Mouse (Mus musculus): ENCODE measurements around the gene Pdcd6ip. TPM values are rescaled to one million over a fixed set of nuclear protein-coding genes. Genes with fewer than 3 reads are reported as not detected.

Gene Pdcd6ip
- polyA plus RNA-seq, 1 experiment: not detected

DNA sequence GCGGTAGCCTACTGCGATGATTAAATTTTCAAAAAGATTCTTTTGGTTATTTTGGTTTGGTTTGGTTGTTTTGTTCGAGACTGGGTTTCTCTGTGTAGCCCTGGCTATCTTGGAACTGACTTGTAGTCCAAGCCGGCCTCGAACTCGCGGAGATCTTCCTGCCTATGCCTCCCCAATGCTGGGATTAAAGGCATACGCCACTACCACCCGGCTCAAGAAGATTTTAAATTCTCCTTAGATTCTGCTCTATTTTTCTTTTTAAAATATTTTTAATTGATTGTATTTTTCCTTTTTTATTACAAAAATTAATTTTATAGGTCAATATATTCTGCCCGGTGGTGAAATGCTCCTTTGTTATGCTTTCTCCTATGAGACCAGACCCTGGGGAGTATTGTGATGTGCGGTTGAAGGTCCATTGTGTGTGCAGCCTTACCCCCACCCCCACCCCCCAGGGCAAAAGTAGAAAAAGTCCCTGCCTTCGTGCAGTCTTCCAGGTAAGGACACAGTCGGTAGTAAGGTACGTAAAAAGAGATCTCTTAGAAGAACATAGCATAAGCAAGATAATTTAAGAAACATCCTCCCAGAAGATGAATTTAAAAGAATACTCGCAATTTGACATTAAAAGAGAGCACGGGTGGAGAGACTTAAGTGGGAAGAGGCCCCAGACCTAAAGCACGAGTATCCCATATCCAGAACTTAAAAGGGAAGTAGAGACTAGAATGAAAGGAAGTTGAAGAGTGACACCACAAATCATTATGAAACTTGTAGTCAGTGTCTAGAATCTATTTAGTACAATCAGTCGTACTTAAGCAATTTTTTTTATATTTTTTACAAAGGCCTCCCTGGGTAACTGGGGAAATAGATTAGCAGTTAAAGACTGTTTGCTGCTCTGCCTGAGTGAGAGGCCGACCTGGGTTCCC lies 562 bp upstream of the Pdcd6ip start:
- TF ChIP-seq CTCF (IDR thresholded peaks at IDR 0.05; ENCODE audit: insufficient read depth, low read depth, low read length) (no peak), POLR2A (IDR thresholded peaks at IDR 0.05; ENCODE audit: insufficient read depth, low read depth, low read length) (no peak)
- Histone ChIP-seq H3K4me1 (ENCODE audit: control insufficient read depth, insufficient read depth, low read length) (no peaks in the 10 kb centered on the region), H3K27ac (ENCODE audit: insufficient read depth, low read depth, low read length) (no peak overlapping the region), H3K4me3 (ENCODE audit: insufficient read depth, low read depth, low read length) (peak overlapping the region; percentile 62)
- WGBS: 51% methylated on average over 19 of the region's 19 CpGs

DNA sequence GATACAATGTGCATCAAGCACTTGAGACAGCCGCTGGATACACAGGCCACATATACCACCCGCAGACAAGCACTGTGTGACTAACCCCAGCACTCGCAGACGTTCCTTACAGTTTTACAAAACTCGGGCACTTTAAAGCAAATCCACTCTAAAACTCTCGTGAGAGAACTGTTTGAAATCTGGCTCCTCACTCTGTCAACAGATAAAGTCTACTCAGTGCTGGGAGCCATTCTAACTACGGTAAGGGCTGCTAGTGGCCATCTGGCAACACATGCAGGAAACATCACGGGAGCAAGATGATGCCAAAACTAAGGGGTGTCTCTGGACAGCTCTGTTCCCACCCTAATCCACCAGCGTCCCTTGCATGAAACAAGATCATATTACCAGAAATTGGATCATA lies 1.2 kb downstream of the Pdcd6ip start:
- no peaks in the 10 kb centered on the region for H3K4me1 ChIP-seq (ENCODE audit: control insufficient read depth, insufficient read depth, low read length)
- peak overlapping the region; percentile 17 for H3K4me3 ChIP-seq (ENCODE audit: insufficient read depth, low read depth, low read length)
- no peak overlapping the region for H3K27ac ChIP-seq (ENCODE audit: insufficient read depth, low read depth, low read length)
- no peak for TF ChIP-seq CTCF (IDR thresholded peaks at IDR 0.05; ENCODE audit: insufficient read depth, low read depth, low read length)
- TF ChIP-seq POLR2A (IDR thresholded peaks at IDR 0.05; ENCODE audit: insufficient read depth, low read depth, low read length): no peak
- WGBS: 28% methylated on average over 9 of the region's 9 CpGs

DNA sequence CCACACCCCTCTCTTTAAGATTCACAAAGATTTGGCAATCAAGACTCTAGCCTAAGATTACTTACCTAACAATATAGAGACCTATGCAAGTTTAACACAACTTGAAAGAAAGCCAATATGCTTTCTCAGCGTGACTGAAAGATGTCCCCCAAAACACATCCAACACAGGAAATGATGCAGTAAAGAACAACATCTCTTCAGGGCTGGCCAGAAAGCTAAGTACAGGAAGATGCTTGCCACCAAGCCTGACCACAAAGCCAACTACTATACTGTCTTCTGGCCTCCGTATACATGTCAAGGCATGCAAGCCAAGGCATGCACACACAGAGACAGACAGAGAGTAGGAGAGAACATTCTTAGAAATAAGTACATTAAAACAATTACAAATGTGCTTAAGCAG lies 2.0 kb downstream of the Pdcd6ip start:
- 65% methylated on average over 2 of the region's 2 CpGs for WGBS
- Histone ChIP-seq H3K4me1 (ENCODE audit: control insufficient read depth, insufficient read depth, low read length) (no peaks in the 10 kb centered on the region), H3K4me3 (ENCODE audit: insufficient read depth, low read depth, low read length) (no peak overlapping the region), H3K27ac (ENCODE audit: insufficient read depth, low read depth, low read length) (no peak overlapping the region)
- no peak for TF ChIP-seq CTCF (IDR thresholded peaks at IDR 0.05; ENCODE audit: insufficient read depth, low read depth, low read length)
- TF ChIP-seq POLR2A (IDR thresholded peaks at IDR 0.05; ENCODE audit: insufficient read depth, low read depth, low read length): no peak

DNA sequence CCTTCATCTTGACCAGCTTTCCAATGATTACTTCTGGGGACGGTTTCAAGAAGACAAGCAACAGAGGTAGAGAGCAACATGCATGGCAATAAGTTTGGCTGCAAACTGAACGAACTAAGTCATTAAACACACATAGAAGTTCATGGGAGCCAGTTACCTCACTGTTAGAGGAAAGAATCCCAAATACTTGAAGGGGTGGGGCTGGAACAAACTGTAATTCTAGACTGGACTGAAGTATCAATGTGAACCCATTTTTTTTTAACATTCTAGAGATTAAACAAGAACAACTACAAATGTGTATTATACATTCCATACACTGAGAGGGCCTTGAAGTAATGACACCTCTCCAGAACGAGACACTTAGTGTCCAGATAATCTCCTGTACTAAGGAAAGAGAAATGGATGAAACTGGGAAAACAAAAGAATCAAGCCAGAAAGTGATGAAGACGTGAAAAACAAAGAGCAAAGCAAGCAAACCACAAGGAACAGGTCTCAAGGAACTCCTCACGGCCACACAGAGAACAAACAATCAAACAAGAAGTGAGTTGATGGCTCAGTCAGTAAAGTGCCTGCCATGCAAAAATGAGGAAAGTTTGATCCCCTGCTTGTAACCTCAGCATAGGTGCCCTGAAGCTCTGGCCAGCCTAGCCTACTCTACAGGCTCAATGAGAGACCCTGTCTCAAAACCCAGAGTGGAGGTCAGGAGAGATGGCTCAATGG lies 6.5 kb downstream of the Pdcd6ip start:
- 81% methylated on average over 5 of the region's 5 CpGs for WGBS
- no peaks in the 10 kb centered on the region for H3K4me1 ChIP-seq (ENCODE audit: control insufficient read depth, insufficient read depth, low read length)
- no peak overlapping the region for H3K27ac ChIP-seq (ENCODE audit: insufficient read depth, low read depth, low read length)
- H3K4me3 ChIP-seq (ENCODE audit: insufficient read depth, low read depth, low read length): no peak overlapping the region
- no peak for TF ChIP-seq POLR2A (IDR thresholded peaks at IDR 0.05; ENCODE audit: insufficient read depth, low read depth, low read length)
- no peak for TF ChIP-seq CTCF (IDR thresholded peaks at IDR 0.05; ENCODE audit: insufficient read depth, low read depth, low read length)

DNA sequence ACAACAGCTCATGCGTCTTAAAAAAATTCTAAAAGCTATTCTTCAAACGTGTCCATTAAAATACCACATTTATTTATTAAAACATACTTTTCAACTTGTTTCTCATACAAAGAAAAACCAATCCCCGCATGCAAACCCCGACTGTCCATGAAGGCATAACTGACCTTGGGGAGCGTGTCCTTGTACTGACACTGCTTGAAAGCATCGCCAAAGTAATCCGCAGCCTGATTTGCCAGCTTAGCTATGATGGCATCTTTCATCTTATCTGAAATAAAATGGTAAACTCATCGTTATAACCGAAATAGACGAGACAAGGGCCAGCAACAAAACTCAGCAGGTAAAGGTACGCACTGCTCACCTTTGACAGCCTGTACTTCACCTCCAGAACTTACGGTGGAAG lies 20.6 kb downstream of the Pdcd6ip start:
- Histone ChIP-seq H3K4me1 (ENCODE audit: control insufficient read depth, insufficient read depth, low read length) (no peaks in the 10 kb centered on the region), H3K27ac (ENCODE audit: insufficient read depth, low read depth, low read length) (no peak overlapping the region), H3K4me3 (ENCODE audit: insufficient read depth, low read depth, low read length) (no peak overlapping the region)
- 96% methylated on average over 12 of the region's 12 CpGs for WGBS
- TF ChIP-seq POLR2A (IDR thresholded peaks at IDR 0.05; ENCODE audit: insufficient read depth, low read depth, low read length) (no peak), CTCF (IDR thresholded peaks at IDR 0.05; ENCODE audit: insufficient read depth, low read depth, low read length) (no peak)

DNA sequence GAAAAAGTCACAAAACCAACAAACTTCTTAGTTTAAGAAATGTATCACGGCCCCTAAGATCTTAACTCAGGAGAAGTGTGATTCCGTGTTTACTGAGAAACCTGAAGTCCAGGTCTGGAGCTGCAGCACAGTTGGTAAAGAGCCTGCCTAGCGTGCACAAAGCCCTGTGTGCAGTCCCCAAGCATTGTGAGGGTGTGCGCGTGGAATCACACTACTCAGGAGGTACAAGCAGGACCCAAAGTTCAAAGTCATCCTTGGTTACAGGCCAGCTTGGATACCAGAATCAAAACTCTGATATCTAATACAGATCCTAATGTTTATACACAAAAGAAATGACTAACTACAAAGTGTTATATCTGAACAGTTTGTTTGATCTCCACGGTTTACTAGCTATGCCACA lies 34.3 kb downstream of the Pdcd6ip start:
- Histone ChIP-seq H3K4me3 (ENCODE audit: insufficient read depth, low read depth, low read length) (no peak overlapping the region), H3K4me1 (ENCODE audit: control insufficient read depth, insufficient read depth, low read length) (no peaks in the 10 kb centered on the region), H3K27ac (ENCODE audit: insufficient read depth, low read depth, low read length) (no peak overlapping the region)
- 85% methylated on average over 6 of the region's 6 CpGs for WGBS
- TF ChIP-seq CTCF (IDR thresholded peaks at IDR 0.05; ENCODE audit: insufficient read depth, low read depth, low read length) (no peak), POLR2A (IDR thresholded peaks at IDR 0.05; ENCODE audit: insufficient read depth, low read depth, low read length) (no peak)

DNA sequence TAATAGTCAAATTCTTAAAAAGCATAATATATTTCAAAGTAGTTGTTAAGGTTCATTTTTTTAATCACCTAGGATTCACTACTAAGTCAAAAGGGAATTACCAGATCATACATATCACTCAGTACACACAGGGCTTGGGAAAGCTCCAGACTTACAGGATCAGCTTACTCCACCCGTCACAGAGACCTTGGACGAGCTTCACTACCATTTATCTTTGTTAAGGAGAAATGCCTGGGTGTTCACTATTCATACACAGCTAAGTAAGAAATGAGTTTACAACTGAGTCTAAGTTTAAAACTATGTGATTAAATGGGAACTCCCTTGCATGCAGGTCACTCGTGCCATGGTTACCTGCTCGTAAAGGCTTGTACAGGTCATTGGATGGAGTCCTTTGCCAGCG lies 35.7 kb downstream of the Pdcd6ip start:
- Histone ChIP-seq H3K4me3 (ENCODE audit: insufficient read depth, low read depth, low read length) (no peak overlapping the region), H3K4me1 (ENCODE audit: control insufficient read depth, insufficient read depth, low read length) (no peaks in the 10 kb centered on the region), H3K27ac (ENCODE audit: insufficient read depth, low read depth, low read length) (no peak overlapping the region)
- WGBS: 94% methylated on average over 5 of the region's 5 CpGs
- no peak for TF ChIP-seq POLR2A (IDR thresholded peaks at IDR 0.05; ENCODE audit: insufficient read depth, low read depth, low read length)

DNA sequence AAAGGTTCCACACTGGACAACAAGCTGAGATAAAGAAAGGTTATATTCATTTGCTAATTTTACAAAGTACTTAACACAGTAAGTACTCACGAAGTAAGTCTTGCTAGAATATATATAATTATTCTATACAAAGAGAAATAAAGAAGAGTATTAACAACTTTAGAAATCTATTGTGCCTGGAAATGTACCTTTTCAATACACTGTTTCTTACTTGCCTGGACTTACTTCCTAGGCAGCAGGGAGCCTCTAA lies 37.3 kb downstream of the Pdcd6ip start:
- no peaks in the 10 kb centered on the region for H3K4me1 ChIP-seq (ENCODE audit: control insufficient read depth, insufficient read depth, low read length)
- no peak overlapping the region for H3K27ac ChIP-seq (ENCODE audit: insufficient read depth, low read depth, low read length)
- 76% methylated on average over 1 of the region's 1 CpGs for WGBS
- no peak for TF ChIP-seq POLR2A (IDR thresholded peaks at IDR 0.05; ENCODE audit: insufficient read depth, low read depth, low read length)
- no peak overlapping the region for H3K4me3 ChIP-seq (ENCODE audit: insufficient read depth, low read depth, low read length)

DNA sequence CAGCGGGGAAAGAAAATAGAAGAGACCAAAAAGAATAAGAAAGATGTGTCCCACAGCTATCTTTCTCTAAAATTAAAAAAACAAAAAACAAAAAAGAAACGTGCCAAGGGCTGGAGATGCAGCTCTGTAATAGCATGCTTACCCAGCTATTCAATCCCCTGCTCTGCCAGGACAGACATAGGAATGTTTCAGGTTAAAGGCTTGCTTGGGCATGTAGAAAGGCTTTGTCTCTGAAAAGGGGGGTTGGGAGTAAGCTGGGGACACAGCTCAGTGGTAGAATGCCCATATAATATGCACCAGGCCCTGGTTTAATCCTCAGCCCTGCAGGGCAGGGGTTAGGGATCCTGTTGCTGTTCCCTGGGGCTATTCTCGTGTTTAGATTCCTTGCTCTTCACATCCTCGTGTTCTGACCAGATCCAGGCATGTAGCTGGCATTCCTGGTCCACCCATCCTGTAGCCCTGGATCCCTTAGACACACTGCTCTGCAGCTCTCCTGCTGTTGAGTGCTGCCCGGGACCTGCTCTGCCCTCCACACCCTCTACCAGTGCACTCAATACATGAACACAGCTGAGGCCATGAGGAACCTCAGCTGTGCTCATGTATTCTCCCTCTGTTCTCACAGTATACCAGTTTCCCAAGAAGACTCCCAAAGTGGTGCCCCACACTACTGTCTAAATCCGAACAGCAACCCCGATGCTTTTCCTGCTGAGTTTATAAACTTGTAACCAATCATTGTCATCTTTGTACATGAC lies 37.8 kb downstream of the Pdcd6ip start:
- TF ChIP-seq POLR2A (IDR thresholded peaks at IDR 0.05; ENCODE audit: insufficient read depth, low read depth, low read length) (no peak), CTCF (IDR thresholded peaks at IDR 0.05; ENCODE audit: insufficient read depth, low read depth, low read length) (no peak)
- Histone ChIP-seq H3K4me3 (ENCODE audit: insufficient read depth, low read depth, low read length) (no peak overlapping the region), H3K4me1 (ENCODE audit: control insufficient read depth, insufficient read depth, low read length) (no peaks in the 10 kb centered on the region), H3K27ac (ENCODE audit: insufficient read depth, low read depth, low read length) (no peak overlapping the region)
- WGBS: 79% methylated on average over 7 of the region's 7 CpGs

Data from olfactory bulb, adult 2 months (tissue).